Mouse (Mus musculus): ENCODE measurements around the gene Tnks2. TPM values are rescaled to one million over a fixed set of nuclear protein-coding genes. Genes with fewer than 3 reads are reported as not detected.
A peak's percentile ranks its signal among the peaks of the same experiment; 100 is the strongest.

The Tnks2 gene
- polyA plus RNA-seq, 1 experiment from 2014 or later, result 13.9 TPM

DNA sequence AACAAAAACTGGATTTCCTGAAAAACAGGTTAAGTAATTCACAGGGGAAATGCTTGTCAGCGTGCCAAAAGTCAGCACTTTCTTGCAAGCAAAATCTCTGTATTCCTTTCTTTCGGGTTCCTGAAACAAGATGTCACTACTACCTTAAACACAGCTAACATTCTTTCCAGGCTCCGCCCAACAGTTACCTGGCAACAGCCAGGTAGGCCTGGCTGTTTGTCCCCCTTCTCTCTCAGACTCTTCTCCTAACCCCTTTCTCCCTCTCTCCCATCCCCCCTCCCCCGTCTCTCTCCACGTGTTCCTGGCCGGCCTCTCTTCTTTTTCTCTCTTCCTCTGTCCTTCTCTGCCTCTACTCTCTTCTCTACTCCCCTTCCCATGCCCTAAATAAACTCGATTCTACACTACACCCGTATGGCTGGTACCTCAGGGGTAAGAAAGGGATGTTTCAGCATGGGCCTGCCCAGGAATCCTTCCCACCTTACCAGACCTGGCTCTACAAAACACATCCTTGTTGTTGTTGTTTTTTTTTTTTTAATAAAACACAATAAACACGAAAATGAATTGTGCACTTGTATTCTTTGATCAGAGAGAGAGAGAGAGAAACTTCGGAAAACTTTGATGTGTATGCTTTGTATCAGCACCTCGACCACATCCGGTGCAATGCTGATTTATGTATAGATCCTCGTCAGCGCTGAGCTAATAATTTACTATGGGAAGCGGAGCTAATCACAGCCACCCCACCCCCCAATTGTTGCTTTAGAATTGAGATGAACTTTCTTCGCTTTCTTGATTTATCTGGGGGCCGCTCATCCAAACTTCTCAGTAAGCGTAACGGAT is 863 bp upstream of the Tnks2 start:
- H3K4me2 ChIP-seq (replicated peaks; ENCODE audit: low read depth), result peak overlapping the region; percentile 62
- H3K36me3 ChIP-seq (ENCODE audit: control insufficient read depth, insufficient read depth, low read length), result no peaks in the 10 kb centered on the region
- peak overlapping the region; percentile 99 for H3K27ac ChIP-seq (replicated peaks)
- H3K4me1 ChIP-seq (replicated peaks; ENCODE audit: control insufficient read depth, insufficient read depth), result peaks cover 4% of the 10 kb centered on the region; the same call in 1 of the 2 replicates
- H3K9me3 ChIP-seq (ENCODE audit: control insufficient read depth, low read length), result no peaks in the 10 kb centered on the region
- peak overlapping the region; percentile 95 for H3K4me3 ChIP-seq (ENCODE audit: low read depth, low read length)
- TF ChIP-seq EP300 (optimal IDR thresholded peaks at IDR 0.05) (peak; percentile 24), CTCF (IDR thresholded peaks at IDR 0.05; ENCODE audit: low read depth) (no peak)
- DNase-seq (ENCODE audit: low spot score), result peak; percentile 80
- WGBS, result 4% methylated on average over 19 of the region's 19 CpGs
- peak; percentile 53 for ATAC-seq (ENCODE audit: low FRiP score, low TSS enrichment)
- H3K9ac ChIP-seq (ENCODE audit: low read length), result peak overlapping the region; percentile 99
- no peaks in the 10 kb centered on the region for H3K27me3 ChIP-seq (ENCODE audit: control insufficient read depth, insufficient read depth, low read length)

DNA sequence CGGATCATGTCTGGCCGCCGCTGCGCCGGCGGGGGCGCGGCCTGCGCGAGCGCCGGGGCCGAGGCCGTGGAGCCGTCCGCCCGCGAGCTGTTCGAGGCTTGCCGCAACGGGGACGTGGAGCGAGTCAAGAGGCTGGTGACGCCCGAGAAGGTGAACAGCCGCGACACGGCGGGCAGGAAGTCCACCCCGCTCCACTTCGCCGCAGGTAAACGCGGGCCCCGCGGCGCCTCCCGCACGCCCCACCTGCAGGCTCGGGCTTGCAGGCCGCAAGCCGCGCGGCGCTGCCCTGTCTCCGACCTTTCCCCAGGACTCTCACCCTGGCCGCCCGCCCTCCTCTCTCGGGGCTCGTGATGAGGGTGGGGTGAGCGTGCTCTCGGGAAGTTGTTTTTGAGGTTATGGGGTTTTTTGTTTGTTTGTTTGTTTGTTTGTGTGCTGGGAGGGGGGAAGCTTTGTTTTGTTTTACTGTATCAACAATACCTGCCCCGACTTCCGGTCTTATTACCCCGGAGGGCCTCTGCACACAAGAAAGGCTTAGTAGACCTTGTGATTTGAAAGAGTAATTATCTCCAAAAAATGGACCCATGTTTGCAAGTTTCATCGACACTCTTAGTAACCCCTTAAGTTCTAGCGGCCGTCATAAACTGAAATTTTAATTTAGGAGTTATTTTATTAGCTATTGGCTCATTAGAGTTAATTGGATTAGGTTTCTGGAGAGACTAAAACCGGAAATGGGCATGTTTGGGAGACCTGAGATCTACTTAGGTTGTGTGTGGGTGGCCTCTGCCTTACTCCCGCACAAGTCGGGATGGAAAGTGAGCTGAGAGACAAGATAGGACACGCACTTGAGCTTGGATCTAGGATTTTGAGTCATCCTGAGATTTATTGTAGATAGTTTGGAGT is 750 bp downstream of the Tnks2 start:
- DNase-seq (ENCODE audit: low spot score), result peak; percentile 70
- Histone ChIP-seq H3K36me3 (ENCODE audit: control insufficient read depth, insufficient read depth, low read length) (no peaks in the 10 kb centered on the region), H3K4me1 (replicated peaks; ENCODE audit: control insufficient read depth, insufficient read depth) (peaks cover 4% of the 10 kb centered on the region; the same call in 1 of the 2 replicates), H3K9ac (ENCODE audit: low read length) (peak overlapping the region; percentile 99), H3K9me3 (ENCODE audit: control insufficient read depth, low read length) (no peaks in the 10 kb centered on the region), H3K4me2 (replicated peaks; ENCODE audit: low read depth) (peak overlapping the region; percentile 62), H3K27me3 (ENCODE audit: control insufficient read depth, insufficient read depth, low read length) (no peaks in the 10 kb centered on the region), H3K4me3 (ENCODE audit: low read depth, low read length) (peak overlapping the region; percentile 95), H3K27ac (replicated peaks) (peak overlapping the region; percentile 99)
- no peak for TF ChIP-seq CTCF (IDR thresholded peaks at IDR 0.05; ENCODE audit: low read depth)
- TF ChIP-seq EP300 (optimal IDR thresholded peaks at IDR 0.05), result no peak
- WGBS, result under 1% methylated on average over 51 of the region's 62 CpGs
- peak; percentile 70 for ATAC-seq (ENCODE audit: low FRiP score, low TSS enrichment)

GRCm38 (mm10) chr19:36836035-36836434 is 2.0 kb downstream of the Tnks2 start:
- H3K9ac ChIP-seq (ENCODE audit: low read length), result no peak overlapping the region
- no peak for ATAC-seq (ENCODE audit: low FRiP score, low TSS enrichment)
- TF ChIP-seq EP300 (optimal IDR thresholded peaks at IDR 0.05) (no peak), CTCF (IDR thresholded peaks at IDR 0.05; ENCODE audit: low read depth) (no peak)

GRCm38 (mm10) chr19:36840301-36840700 is 6.3 kb downstream of the Tnks2 start:
- no peak for DNase-seq (ENCODE audit: low spot score)
- no peak for ATAC-seq (ENCODE audit: low FRiP score, low TSS enrichment)
- 0 out of 2 replicates have a peak, but pooled peaks cover 3% of the 10 kb centered on the region for H3K36me3 ChIP-seq (ENCODE audit: control insufficient read depth, insufficient read depth, low read length)
- no peak overlapping the region for H3K9ac ChIP-seq (ENCODE audit: low read length)
- no peak overlapping the region for H3K4me3 ChIP-seq (ENCODE audit: low read depth, low read length)
- no peak overlapping the region for H3K27ac ChIP-seq (replicated peaks)
- no peaks in the 10 kb centered on the region for H3K27me3 ChIP-seq (ENCODE audit: control insufficient read depth, insufficient read depth, low read length)
- TF ChIP-seq EP300 (optimal IDR thresholded peaks at IDR 0.05) (no peak), CTCF (IDR thresholded peaks at IDR 0.05; ENCODE audit: low read depth) (no peak)
- H3K4me1 ChIP-seq (replicated peaks; ENCODE audit: control insufficient read depth, insufficient read depth), result peaks cover 4% of the 10 kb centered on the region; the same call in 1 of the 2 replicates
- H3K9me3 ChIP-seq (ENCODE audit: control insufficient read depth, low read length), result no peaks in the 10 kb centered on the region
- WGBS, result 84% methylated on average over 3 of the region's 3 CpGs
- no peak overlapping the region for H3K4me2 ChIP-seq (replicated peaks; ENCODE audit: low read depth)

More at GRCm38 (mm10) chr19:36836035-36836434, 2.0 kb downstream of the Tnks2 start:
- Histone ChIP-seq H3K27me3 (ENCODE audit: control insufficient read depth, insufficient read depth, low read length) (no peaks in the 10 kb centered on the region), H3K4me2 (replicated peaks; ENCODE audit: low read depth) (peak overlapping the region; percentile 62), H3K9me3 (ENCODE audit: control insufficient read depth, low read length) (no peaks in the 10 kb centered on the region), H3K36me3 (ENCODE audit: control insufficient read depth, insufficient read depth, low read length) (no peaks in the 10 kb centered on the region), H3K4me1 (replicated peaks; ENCODE audit: control insufficient read depth, insufficient read depth) (peaks cover 4% of the 10 kb centered on the region; the same call in 1 of the 2 replicates), H3K4me3 (ENCODE audit: low read depth, low read length) (peak overlapping the region; percentile 95), H3K27ac (replicated peaks) (no peak overlapping the region)
- 31% methylated on average over 4 of the region's 4 CpGs for WGBS
- DNase-seq (ENCODE audit: low spot score), result no peak

GRCm38 (mm10) chr19:36843866-36844265 is 9.8 kb downstream of the Tnks2 start:
- 92% methylated on average over 11 of the region's 11 CpGs for WGBS
- Histone ChIP-seq H3K27ac (replicated peaks) (no peak overlapping the region), H3K9me3 (ENCODE audit: control insufficient read depth, low read length) (no peaks in the 10 kb centered on the region), H3K36me3 (ENCODE audit: control insufficient read depth, insufficient read depth, low read length) (peaks cover 9% of the 10 kb centered on the region; the same call in 1 of the 2 replicates), H3K27me3 (ENCODE audit: control insufficient read depth, insufficient read depth, low read length) (no peaks in the 10 kb centered on the region), H3K4me2 (replicated peaks; ENCODE audit: low read depth) (no peak overlapping the region), H3K9ac (ENCODE audit: low read length) (no peak overlapping the region), H3K4me1 (replicated peaks; ENCODE audit: control insufficient read depth, insufficient read depth) (no peaks in the 10 kb centered on the region), H3K4me3 (ENCODE audit: low read depth, low read length) (no peak overlapping the region)
- TF ChIP-seq CTCF (IDR thresholded peaks at IDR 0.05; ENCODE audit: low read depth) (no peak), EP300 (optimal IDR thresholded peaks at IDR 0.05) (no peak)
- ATAC-seq (ENCODE audit: low FRiP score, low TSS enrichment) (no peak), DNase-seq (ENCODE audit: low spot score) (no peak)
